Mouse (Mus musculus): ENCODE data around the gene Mgmt. TPM values are rescaled to one million over a fixed set of nuclear protein-coding genes. Genes with fewer than 3 reads are reported as not detected.

Gene Mgmt
- total and polyA plus RNA-seq, 3 experiments, result not detected

GRCm38 (mm10) chr7:136845321-136845720 is 49.1 kb upstream of the Mgmt start:
- no peak for DNase-seq (ENCODE audit: low read depth, low spot score)
- H3K9me3 ChIP-seq (replicated peaks; ENCODE audit: insufficient read depth, low read length), result no peaks in the 10 kb centered on the region

GRCm38 (mm10) chr7:136846086-136846620 is 48.3 kb upstream of the Mgmt start:
- Histone ChIP-seq H3K4me1 (ENCODE audit: control insufficient read depth in 1 of 2, insufficient read depth in 2 of 2, low read length in 2 of 2) (no peaks in the 10 kb centered on the region), H3K27ac (ENCODE audit: control insufficient read depth, low read depth, low read length) (no peak overlapping the region), H3K27me3 (ENCODE audit: control insufficient read depth in 1 of 2, insufficient read depth in 2 of 2, low read length in 2 of 2) (no peaks in the 10 kb centered on the region), H3K79me2 (ENCODE audit: control insufficient read depth, insufficient read depth, low read length, poor library complexity) (no peaks in the 10 kb centered on the region), H3K9me3 (replicated peaks; ENCODE audit: insufficient read depth, low read length) (no peaks in the 10 kb centered on the region), H3K36me3 (ENCODE audit: control insufficient read depth in 1 of 2, insufficient read depth in 2 of 2, low read length in 2 of 2) (no peaks in the 10 kb centered on the region), H3K4me3 (ENCODE audit: control insufficient read depth in 1 of 2, insufficient read depth in 1 of 2, low read depth in 2 of 2, low read length in 2 of 2) (no peak overlapping the region), H3K9ac (ENCODE audit: control insufficient read depth, low read depth, low read length, poor library complexity, severe bottlenecking) (no peak overlapping the region)
- no peak for DNase-seq (ENCODE audit: low read depth, low spot score)
- TF ChIP-seq MEF2A (IDR thresholded peaks at IDR 0.05; ENCODE audit: extremely low read depth, insufficient replicate concordance, low read depth, low read length, poor library complexity, severe bottlenecking) (no peak), TBP (IDR thresholded peaks at IDR 0.05; ENCODE audit: low read depth, low read length) (no peak), ZNF384 (IDR thresholded peaks at IDR 0.05; ENCODE audit: low read depth, low read length) (no peak), BHLHE40 (IDR thresholded peaks at IDR 0.05; ENCODE audit: borderline replicate concordance, low read depth, low read length) (no peak), MYC (IDR thresholded peaks at IDR 0.05; ENCODE audit: low read depth, low read length) (no peak), POLR2A (IDR thresholded peaks at IDR 0.05; ENCODE audit: control insufficient read depth in 1 of 2, insufficient read depth in 1 of 2, low read depth in 1 of 2, low read length in 2 of 2, poor library complexity in 1 of 2) (no peak), E2F4 (IDR thresholded peaks at IDR 0.05; ENCODE audit: borderline replicate concordance, low read depth, low read length) (no peak), ETS1 (IDR thresholded peaks at IDR 0.05; ENCODE audit: low read depth, low read length) (no peak), MXI1 (IDR thresholded peaks at IDR 0.05; ENCODE audit: low read depth, low read length) (no peak), MAZ (IDR thresholded peaks at IDR 0.05; ENCODE audit: low read depth, low read length) (no peak), EP300 (IDR thresholded peaks at IDR 0.05; ENCODE audit: low read depth in 1 of 2, low read length in 2 of 2) (no peak), NELFE (IDR thresholded peaks at IDR 0.05; ENCODE audit: low read depth, low read length) (no peak), CHD2 (IDR thresholded peaks at IDR 0.05; ENCODE audit: low read length) (no peak), POLR2AphosphoS2 (IDR thresholded peaks at IDR 0.05; ENCODE audit: low read length) (no peak), UBTF (IDR thresholded peaks at IDR 0.05; ENCODE audit: borderline replicate concordance, insufficient read depth, low read depth, low read length) (no peak), RAD21 (IDR thresholded peaks at IDR 0.05; ENCODE audit: low read depth, low read length) (no peak), SMC3 (IDR thresholded peaks at IDR 0.05; ENCODE audit: low read depth, low read length) (no peak)

More at GRCm38 (mm10) chr7:136845321-136845720, 49.1 kb upstream of the Mgmt start:
- Histone ChIP-seq H3K79me2 (ENCODE audit: control insufficient read depth, insufficient read depth, low read length, poor library complexity) (no peaks in the 10 kb centered on the region), H3K4me3 (ENCODE audit: control insufficient read depth in 1 of 2, insufficient read depth in 1 of 2, low read depth in 2 of 2, low read length in 2 of 2) (no peak overlapping the region), H3K27me3 (ENCODE audit: control insufficient read depth in 1 of 2, insufficient read depth in 2 of 2, low read length in 2 of 2) (no peaks in the 10 kb centered on the region), H3K9ac (ENCODE audit: control insufficient read depth, low read depth, low read length, poor library complexity, severe bottlenecking) (no peak overlapping the region), H3K27ac (ENCODE audit: control insufficient read depth, low read depth, low read length) (no peak overlapping the region), H3K4me1 (ENCODE audit: control insufficient read depth in 1 of 2, insufficient read depth in 2 of 2, low read length in 2 of 2) (no peaks in the 10 kb centered on the region), H3K36me3 (ENCODE audit: control insufficient read depth in 1 of 2, insufficient read depth in 2 of 2, low read length in 2 of 2) (no peaks in the 10 kb centered on the region)
- TF ChIP-seq TAL1 (IDR thresholded peaks at IDR 0.05; ENCODE audit: low read length) (no peak), ZNF384 (IDR thresholded peaks at IDR 0.05; ENCODE audit: low read depth, low read length) (no peak), SIN3A (IDR thresholded peaks at IDR 0.05; ENCODE audit: low read length) (no peak), CTCF (IDR thresholded peaks at IDR 0.05 in 2 of 3, conservative IDR thresholded peaks at IDR 0.05 in 1 of 3; ENCODE audit: control insufficient read depth in 1 of 3, insufficient read depth in 1 of 3, low read depth in 2 of 3, low read length in 3 of 3, poor library complexity in 1 of 3, severe bottlenecking in 1 of 3) (no peak), USF1 (IDR thresholded peaks at IDR 0.05; ENCODE audit: low read depth, low read length) (no peak), MAZ (IDR thresholded peaks at IDR 0.05; ENCODE audit: low read depth, low read length) (no peak), TCF12 (IDR thresholded peaks at IDR 0.05; ENCODE audit: low read depth, low read length) (no peak), MYC (IDR thresholded peaks at IDR 0.05; ENCODE audit: low read depth, low read length) (no peak), MXI1 (IDR thresholded peaks at IDR 0.05; ENCODE audit: low read depth, low read length) (no peak), EP300 (IDR thresholded peaks at IDR 0.05; ENCODE audit: low read depth in 1 of 2, low read length in 2 of 2) (no peak), POLR2A (IDR thresholded peaks at IDR 0.05; ENCODE audit: control insufficient read depth in 1 of 2, insufficient read depth in 1 of 2, low read depth in 1 of 2, low read length in 2 of 2, poor library complexity in 1 of 2) (no peak)
